Mouse (Mus musculus) liver, embryonic 14.5 days (tissue): ENCODE measurements around the gene Ext2.

Experiments used
- CTCF ChIP-seq: IDR thresholded peaks from 2 replicates; pipeline ENCODE4 v1.5.1; 2016; ENCODE audit warnings: antibody characterized with exemption, low read depth, control low read depth
- EP300 ChIP-seq: IDR thresholded peaks from 2 replicates; pipeline ENCODE4 v1.6.1; 2016; ENCODE audit warnings: antibody characterized with exemption, low read depth

GRCm38 (mm10) chr2:93817791-93818190, 4.6 kb downstream of the Ext2 start:
- TF ChIP-seq CTCF (no peak), EP300 (no peak)
